Mouse (Mus musculus) B cell, adult 2 months (primary cell): ENCODE measurements around the gene Camk2g.

ENCODE experiments used
- DNase-seq, 2 experiments: peaks; one replicate each; pipeline ENCODE4 v3.0.0; 2022

The Camk2g gene

GRCm38 (mm10) chr14:20784708-20785107 is 9.2 kb downstream of the Camk2g start:
- DNase-seq = no peak

GRCm38 (mm10) chr14:20783526-20783925 is 10.4 kb downstream of the Camk2g start:
- DNase-seq = no peak

GRCm38 (mm10) chr14:20782860-20783259 is 11.0 kb downstream of the Camk2g start:
- no peak for DNase-seq

GRCm38 (mm10) chr14:20780217-20780616 is 13.7 kb downstream of the Camk2g start:
- DNase-seq = no peak

GRCm38 (mm10) chr14:20778496-20778895 is 15.4 kb downstream of the Camk2g start:
- DNase-seq = no peak

- no peak for DNase-seq
These were observed 18.2 kb downstream of the Camk2g start for GRCm38 (mm10) chr14:20775661-20776060.

GRCm38 (mm10) chr14:20773410-20773809 is 20.5 kb downstream of the Camk2g start:
- DNase-seq = no peak

- DNase-seq = no peak
These were observed 21.1 kb downstream of the Camk2g start for GRCm38 (mm10) chr14:20772808-20773207.

- DNase-seq = no peak
These were observed 21.9 kb downstream of the Camk2g start for GRCm38 (mm10) chr14:20771941-20772340.

GRCm38 (mm10) chr14:20768581-20768980 is 25.3 kb downstream of the Camk2g start:
- no peak for DNase-seq

GRCm38 (mm10) chr14:20767936-20768335 is 26.0 kb downstream of the Camk2g start:
- DNase-seq = no peak

- DNase-seq = peak; percentile 90
These were observed 28.1 kb downstream of the Camk2g start for GRCm38 (mm10) chr14:20765642-20766258.

GRCm38 (mm10) chr14:20764942-20765341 is 28.9 kb downstream of the Camk2g start:
- no peak for DNase-seq

GRCm38 (mm10) chr14:20758768-20759435 is 35.0 kb downstream of the Camk2g start:
- no peak for DNase-seq

- DNase-seq = no peak
These were observed 36.4 kb downstream of the Camk2g start for GRCm38 (mm10) chr14:20757370-20757907.

GRCm38 (mm10) chr14:20753792-20754191 is 40.1 kb downstream of the Camk2g start:
- no peak for DNase-seq

- DNase-seq = no peak
These were observed 43.4 kb downstream of the Camk2g start for GRCm38 (mm10) chr14:20750503-20750902.

GRCm38 (mm10) chr14:20749494-20750051 is 44.3 kb downstream of the Camk2g start:
- no peak for DNase-seq

- no peak for DNase-seq
These were observed 45.5 kb downstream of the Camk2g start for GRCm38 (mm10) chr14:20748388-20748787.

GRCm38 (mm10) chr14:20746935-20747334 is 47.0 kb downstream of the Camk2g start:
- no peak for DNase-seq

GRCm38 (mm10) chr14:20743614-20744013 is 50.3 kb downstream of the Camk2g start:
- DNase-seq = no peak

- no peak for DNase-seq
These were observed 52.6 kb downstream of the Camk2g start for GRCm38 (mm10) chr14:20741301-20741700.

- no peak for DNase-seq
These were observed 55.4 kb downstream of the Camk2g start for GRCm38 (mm10) chr14:20738511-20738910.

- peak; percentile 66 to 71 for DNase-seq
These were observed 56.6 kb downstream of the Camk2g start for GRCm38 (mm10) chr14:20737306-20737705.
